Mouse (Mus musculus) cerebellum, adult 2 months (tissue): ENCODE results near the gene Gpn1.

Experiments
- CTCF ChIP-seq: fragments of 200-500 bp; IDR thresholded peaks from 2 replicates; pipeline ENCODE4 v1.5.1; 2011; ENCODE audit warnings: low read depth, mild to moderate bottlenecking, control low read depth, low read length, moderate library complexity, borderline replicate concordance; ENCODE audit not compliant: insufficient read depth
- POLR2A ChIP-seq: fragments of 200-500 bp; IDR thresholded peaks from 2 replicates; pipeline ENCODE4 v1.6.1; 2011; ENCODE audit warnings: low read length, control low read depth, borderline replicate concordance; ENCODE audit not compliant: insufficient read depth

DNA sequence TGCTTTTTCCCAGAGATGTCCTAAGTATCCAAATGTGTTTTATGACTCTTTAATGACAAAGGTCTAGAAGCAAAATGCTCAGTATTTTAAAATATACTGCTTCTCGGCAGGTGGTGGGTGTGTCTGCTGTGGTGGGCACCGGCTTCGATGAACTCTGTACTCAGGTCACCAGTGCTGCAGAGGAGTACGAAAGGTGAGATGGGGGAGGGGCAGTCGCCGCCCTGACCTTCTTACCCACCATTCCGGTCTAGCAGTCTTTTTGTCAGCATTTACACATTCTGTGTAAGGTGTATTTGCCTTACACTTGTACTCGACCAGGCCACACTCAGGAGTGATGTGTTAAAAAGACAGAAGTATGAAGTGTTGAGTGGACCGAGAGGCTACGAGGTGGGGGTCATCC, 10.3 kb downstream of the Gpn1 start:
- TF ChIP-seq POLR2A (no peak), CTCF (no peak)
